Mouse (Mus musculus): ENCODE measurements at regions not wholly inside any gene's neighbourhood (a gene's known extent, or its start where the extent isn't known, plus 50 kb on each side); places are given as distances from the start of the nearest gene placed in this dataset.

- H3K4me2 ChIP-seq (replicated peaks), result no peak overlapping the region
- no peaks in the 10 kb centered on the region for H3K4me1 ChIP-seq (replicated peaks; ENCODE audit: control insufficient read depth, insufficient read depth, low read length)
- H3K4me3 ChIP-seq (replicated peaks; ENCODE audit: low read length), result no peak overlapping the region
- 66% methylated on average over 2 of the region's 2 CpGs for WGBS
- no peaks in the 10 kb centered on the region for H3K27me3 ChIP-seq (ENCODE audit: control insufficient read depth, insufficient read depth, low read length)
- no peak for DNase-seq (ENCODE audit: low spot score)
- H3K9me3 ChIP-seq (ENCODE audit: control insufficient read depth, low read length), result no peaks in the 10 kb centered on the region
- no peaks in the 10 kb centered on the region for H3K36me3 ChIP-seq (replicated peaks; ENCODE audit: control insufficient read depth, insufficient read depth)
- H3K9ac ChIP-seq, result no peak overlapping the region
- no peak overlapping the region for H3K27ac ChIP-seq
- no peak for ATAC-seq (ENCODE audit: low FRiP score)
Measured at GRCm38 (mm10) chr8:97403308-97403707, 1515.0 kb upstream of the Got2 start.

- H3K27ac ChIP-seq, result no peak overlapping the region; the same call in 1 of the 2 replicates
- ATAC-seq (ENCODE audit: low FRiP score), result no peak
- WGBS, result 20% methylated on average over 7 of the region's 7 CpGs
Measured at GRCm38 (mm10) chr8:97397327-97397719, 1509.0 kb upstream of the Got2 start.

DNA sequence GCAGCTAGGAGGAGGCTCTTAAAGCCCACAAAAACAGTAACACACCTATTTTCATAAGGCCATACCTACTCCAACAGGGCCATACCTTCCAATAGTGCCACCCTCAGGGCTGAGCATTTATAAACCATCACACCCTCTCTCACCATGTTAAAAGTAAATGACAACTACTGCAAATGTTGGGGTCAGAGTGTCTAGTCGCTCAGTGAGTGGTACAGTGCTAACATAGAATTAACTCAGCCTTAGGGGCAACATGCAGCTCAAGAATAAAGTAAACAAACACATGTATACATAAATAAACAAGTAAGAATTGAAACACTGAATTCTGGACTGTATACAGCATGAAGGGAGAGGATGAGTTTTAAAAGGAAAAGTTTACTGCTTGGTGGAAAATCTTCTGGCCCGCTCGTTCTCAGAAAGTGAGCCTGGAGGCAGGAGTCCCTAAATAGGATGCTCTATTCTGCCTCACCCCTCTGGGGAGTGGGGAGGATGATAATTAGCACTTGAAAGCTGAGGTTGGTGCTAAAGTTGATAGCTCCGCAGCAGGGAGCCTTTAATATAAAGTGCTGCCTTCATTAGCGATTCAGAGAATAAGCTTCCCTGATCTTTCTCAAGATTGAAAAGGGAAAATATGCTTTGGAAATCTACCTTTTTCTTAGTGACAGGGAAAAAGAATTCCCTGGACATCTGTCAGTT, 1508.4 kb upstream of the Got2 start:
- DNase-seq (ENCODE audit: low spot score) (peak; percentile 34), ATAC-seq (ENCODE audit: low FRiP score) (peak; percentile 59; the same call in 1 of the 2 replicates)
- H3K36me3 ChIP-seq (replicated peaks; ENCODE audit: control insufficient read depth, insufficient read depth), result no peaks in the 10 kb centered on the region
- no peak overlapping the region for H3K4me2 ChIP-seq (replicated peaks)
- H3K9ac ChIP-seq, result no peak overlapping the region
- WGBS, result 19% methylated on average over 5 of the region's 5 CpGs
- H3K4me1 ChIP-seq (replicated peaks; ENCODE audit: control insufficient read depth, insufficient read depth, low read length), result peaks cover 8% of the 10 kb centered on the region; the same call in 1 of the 2 replicates
- no peaks in the 10 kb centered on the region for H3K27me3 ChIP-seq (ENCODE audit: control insufficient read depth, insufficient read depth, low read length)
- H3K4me3 ChIP-seq (replicated peaks; ENCODE audit: low read length), result no peak overlapping the region
- H3K27ac ChIP-seq, result no peak overlapping the region
- no peaks in the 10 kb centered on the region for H3K9me3 ChIP-seq (ENCODE audit: control insufficient read depth, low read length)

More at GRCm38 (mm10) chr8:97397327-97397719, 1509.0 kb upstream of the Got2 start:
- DNase-seq (ENCODE audit: low spot score), result no peak
- Histone ChIP-seq H3K36me3 (replicated peaks; ENCODE audit: control insufficient read depth, insufficient read depth) (no peaks in the 10 kb centered on the region), H3K9ac (no peak overlapping the region), H3K4me1 (replicated peaks; ENCODE audit: control insufficient read depth, insufficient read depth, low read length) (peaks cover 8% of the 10 kb centered on the region; the same call in 1 of the 2 replicates), H3K4me3 (replicated peaks; ENCODE audit: low read length) (no peak overlapping the region), H3K4me2 (replicated peaks) (no peak overlapping the region), H3K9me3 (ENCODE audit: control insufficient read depth, low read length) (no peaks in the 10 kb centered on the region), H3K27me3 (ENCODE audit: control insufficient read depth, insufficient read depth, low read length) (no peaks in the 10 kb centered on the region)

DNA sequence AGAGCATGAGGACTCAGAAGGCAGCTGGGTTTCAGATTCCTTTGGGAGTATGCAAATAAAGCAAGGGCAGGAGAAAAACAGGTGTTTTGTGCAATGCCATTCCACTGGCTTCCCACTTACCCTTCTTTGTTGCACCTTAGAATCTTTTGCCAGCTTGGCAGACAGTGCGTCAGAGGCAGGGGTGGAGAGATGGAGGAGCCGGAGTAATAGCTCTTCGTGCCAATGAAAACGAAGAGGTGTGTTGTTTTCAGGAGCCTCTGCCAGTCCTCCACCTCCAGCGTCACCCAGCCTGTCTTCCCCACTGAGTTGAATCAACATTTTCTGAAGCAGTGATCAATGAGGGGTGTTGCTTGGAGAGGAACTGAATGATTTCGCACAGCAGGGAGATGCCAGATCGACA, 1501.3 kb upstream of the Got2 start:
- Histone ChIP-seq H3K27ac (no peak overlapping the region), H3K4me2 (replicated peaks) (peak overlapping the region; percentile 19; the same call in 1 of the 2 replicates)

DNA sequence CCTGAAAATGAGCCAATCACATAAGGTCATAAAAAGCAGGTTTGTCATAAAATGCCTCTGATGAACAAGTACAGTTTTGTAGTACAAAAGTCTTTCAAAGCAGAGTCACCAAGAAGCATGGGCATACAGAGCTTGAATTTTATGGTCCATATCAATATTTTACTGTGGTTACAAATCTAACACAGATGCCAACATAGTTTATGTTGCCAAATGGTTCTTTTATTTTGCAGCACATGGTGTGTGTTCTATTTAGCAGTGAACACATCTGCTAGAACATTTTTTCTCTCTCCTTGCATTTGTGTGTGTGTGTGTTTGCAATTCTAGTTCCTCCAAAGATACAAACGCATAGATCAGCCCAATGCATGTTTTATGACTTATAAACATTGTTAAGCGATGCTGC, 1500.8 kb upstream of the Got2 start:
- no peak overlapping the region for H3K4me2 ChIP-seq (replicated peaks)
- H3K27me3 ChIP-seq (ENCODE audit: control insufficient read depth, insufficient read depth, low read length), result no peaks in the 10 kb centered on the region
- no peaks in the 10 kb centered on the region for H3K9me3 ChIP-seq (ENCODE audit: control insufficient read depth, low read length)
- no peak overlapping the region for H3K27ac ChIP-seq
- 27% methylated on average over 2 of the region's 2 CpGs for WGBS
- no peak overlapping the region for H3K9ac ChIP-seq
- H3K4me1 ChIP-seq (replicated peaks; ENCODE audit: control insufficient read depth, insufficient read depth, low read length), result 0 out of 2 replicates have a peak, but pooled peaks cover 7% of the 10 kb centered on the region
- H3K4me3 ChIP-seq (replicated peaks; ENCODE audit: low read length), result no peak overlapping the region
- ATAC-seq (ENCODE audit: low FRiP score) (no peak), DNase-seq (ENCODE audit: low spot score) (no peak)
- no peaks in the 10 kb centered on the region for H3K36me3 ChIP-seq (replicated peaks; ENCODE audit: control insufficient read depth, insufficient read depth)

More for the DNA sequence above, 1501.3 kb upstream of the Got2 start:
- Histone ChIP-seq H3K4me3 (replicated peaks; ENCODE audit: low read length) (no peak overlapping the region), H3K9ac (no peak overlapping the region), H3K27me3 (ENCODE audit: control insufficient read depth, insufficient read depth, low read length) (no peaks in the 10 kb centered on the region), H3K36me3 (replicated peaks; ENCODE audit: control insufficient read depth, insufficient read depth) (no peaks in the 10 kb centered on the region), H3K4me1 (replicated peaks; ENCODE audit: control insufficient read depth, insufficient read depth, low read length) (0 out of 2 replicates have a peak, but pooled peaks cover 7% of the 10 kb centered on the region), H3K9me3 (ENCODE audit: control insufficient read depth, low read length) (no peaks in the 10 kb centered on the region)
- DNase-seq (ENCODE audit: low spot score) (no peak), ATAC-seq (ENCODE audit: low FRiP score) (no peak)
- 10% methylated on average over 7 of the region's 7 CpGs for WGBS

DNA sequence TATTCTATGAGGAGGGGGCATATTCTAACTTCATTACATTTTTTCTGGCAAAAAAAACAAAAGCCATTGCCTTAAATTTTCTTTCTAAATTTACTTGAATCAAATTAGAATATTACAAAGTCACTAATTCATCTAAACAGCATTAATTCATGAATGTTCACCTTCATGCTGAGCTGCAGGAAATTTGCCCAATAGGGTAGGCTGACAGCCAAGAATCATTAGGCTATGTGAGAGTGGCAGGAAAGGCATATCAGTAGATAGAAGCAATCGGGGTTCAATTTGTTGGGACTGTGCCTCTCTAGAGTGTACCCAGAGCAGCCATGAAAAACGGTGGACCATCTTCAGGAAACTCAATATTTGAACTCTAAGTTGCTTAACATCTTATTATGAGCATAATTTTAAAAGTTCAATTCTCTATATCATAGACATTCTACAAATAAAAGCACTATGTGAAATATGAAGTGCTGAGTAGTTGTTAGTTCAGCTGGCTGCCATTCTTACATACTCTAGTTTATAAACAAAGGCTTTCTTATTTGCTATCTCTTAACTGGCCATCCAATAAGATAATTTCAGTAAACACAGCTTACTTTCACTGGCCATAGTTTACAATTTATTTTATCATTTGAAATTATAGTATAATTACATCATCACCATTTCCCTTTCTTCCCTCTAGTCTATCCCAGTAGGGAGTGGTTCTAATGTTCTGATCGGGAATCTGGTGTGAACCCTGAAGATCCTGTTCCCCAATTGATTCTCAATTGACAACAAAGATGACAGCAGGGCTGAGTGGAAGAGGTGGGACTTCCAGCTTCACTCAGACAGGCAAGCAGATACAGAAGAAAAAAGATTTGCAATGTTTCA, 1486.8 kb upstream of the Got2 start:
- Histone ChIP-seq H3K4me2 (replicated peaks) (no peak overlapping the region), H3K27me3 (ENCODE audit: control insufficient read depth, insufficient read depth, low read length) (no peaks in the 10 kb centered on the region), H3K4me3 (replicated peaks; ENCODE audit: low read length) (no peak overlapping the region), H3K9ac (no peak overlapping the region), H3K4me1 (replicated peaks; ENCODE audit: control insufficient read depth, insufficient read depth, low read length) (no peaks in the 10 kb centered on the region), H3K9me3 (ENCODE audit: control insufficient read depth, low read length) (no peaks in the 10 kb centered on the region), H3K27ac (no peak overlapping the region), H3K36me3 (replicated peaks; ENCODE audit: control insufficient read depth, insufficient read depth) (no peaks in the 10 kb centered on the region)
- DNase-seq (ENCODE audit: low spot score) (no peak), ATAC-seq (ENCODE audit: low FRiP score) (no peak)
- WGBS, result 89% methylated on average over 3 of the region's 3 CpGs

DNA sequence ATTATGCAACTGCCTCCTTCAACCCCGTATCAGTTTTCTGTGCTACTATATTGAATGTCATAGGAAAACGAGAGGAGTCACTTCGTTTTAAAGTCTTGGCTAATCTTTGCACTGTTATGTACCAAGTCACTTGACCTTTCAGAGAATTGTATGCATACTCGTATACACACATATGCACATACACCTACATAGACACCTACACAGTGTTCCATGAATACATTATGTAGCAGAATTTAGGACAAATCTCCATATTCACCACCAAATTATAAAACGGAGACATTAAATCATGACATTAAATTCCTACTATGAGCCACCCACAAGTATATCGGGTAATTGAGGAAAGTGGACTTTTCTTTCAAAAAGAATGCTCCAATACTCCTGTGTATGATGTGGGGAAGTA, 1458.3 kb upstream of the Got2 start:
- Histone ChIP-seq H3K27me3 (ENCODE audit: control insufficient read depth, insufficient read depth, low read length) (no peaks in the 10 kb centered on the region), H3K9ac (no peak overlapping the region), H3K4me2 (replicated peaks) (no peak overlapping the region), H3K36me3 (replicated peaks; ENCODE audit: control insufficient read depth, insufficient read depth) (no peaks in the 10 kb centered on the region), H3K4me3 (replicated peaks; ENCODE audit: low read length) (no peak overlapping the region), H3K9me3 (ENCODE audit: control insufficient read depth, low read length) (no peaks in the 10 kb centered on the region), H3K27ac (no peak overlapping the region), H3K4me1 (replicated peaks; ENCODE audit: control insufficient read depth, insufficient read depth, low read length) (no peaks in the 10 kb centered on the region)
- no peak for DNase-seq (ENCODE audit: low spot score)
- WGBS, result 88% methylated on average over 6 of the region's 6 CpGs
- ATAC-seq (ENCODE audit: low FRiP score), result no peak

GRCm38 (mm10) chr8:97315497-97315896, 1427.2 kb upstream of the Got2 start:
- H3K27me3 ChIP-seq (ENCODE audit: control insufficient read depth, insufficient read depth, low read length), result no peaks in the 10 kb centered on the region
- H3K9me3 ChIP-seq (ENCODE audit: control insufficient read depth, low read length), result no peaks in the 10 kb centered on the region
- no peaks in the 10 kb centered on the region for H3K4me1 ChIP-seq (replicated peaks; ENCODE audit: control insufficient read depth, insufficient read depth, low read length)
- no peak for DNase-seq (ENCODE audit: low spot score)
- no peaks in the 10 kb centered on the region for H3K36me3 ChIP-seq (replicated peaks; ENCODE audit: control insufficient read depth, insufficient read depth)
- H3K9ac ChIP-seq, result no peak overlapping the region
- no peak overlapping the region for H3K27ac ChIP-seq
- H3K4me2 ChIP-seq (replicated peaks), result no peak overlapping the region
- no peak for ATAC-seq (ENCODE audit: low FRiP score)
- no peak overlapping the region for H3K4me3 ChIP-seq (replicated peaks; ENCODE audit: low read length)
- WGBS, result 55% methylated on average over 4 of the region's 4 CpGs

- ATAC-seq (ENCODE audit: low FRiP score) (no peak), DNase-seq (ENCODE audit: low spot score) (no peak)
- Histone ChIP-seq H3K4me1 (replicated peaks; ENCODE audit: control insufficient read depth, insufficient read depth, low read length) (no peaks in the 10 kb centered on the region), H3K4me2 (replicated peaks) (no peak overlapping the region), H3K27me3 (ENCODE audit: control insufficient read depth, insufficient read depth, low read length) (no peaks in the 10 kb centered on the region), H3K36me3 (replicated peaks; ENCODE audit: control insufficient read depth, insufficient read depth) (no peaks in the 10 kb centered on the region), H3K9me3 (ENCODE audit: control insufficient read depth, low read length) (no peaks in the 10 kb centered on the region), H3K9ac (no peak overlapping the region), H3K4me3 (replicated peaks; ENCODE audit: low read length) (no peak overlapping the region), H3K27ac (no peak overlapping the region)
- WGBS, result 62% methylated on average over 7 of the region's 7 CpGs
Measured at GRCm38 (mm10) chr8:97308304-97308703, 1420.0 kb upstream of the Got2 start.
